Mouse (Mus musculus) embryonic facial prominence, embryonic 11.5 days (tissue): ENCODE results near the gene Elmo2. TPM values are rescaled to one million over a fixed set of nuclear protein-coding genes. Genes with fewer than 3 reads are reported as not detected.

Source experiments
- ATAC-seq: fragments of 200-750 bp; cut with Nextera tagmentation; replicated peaks from 2 replicates; pipeline ENCODE4 v1.8.0; 2017; ENCODE audit warnings: low read depth; ENCODE audit not compliant: insufficient number of reproducible peaks, low FRiP score, low TSS enrichment
- DNase-seq: peaks from one replicate; pipeline ENCODE4 v3.0.0-alpha.2; 2015; ENCODE audit warnings: low spot score
- H3K27ac ChIP-seq: fragments of 300-500 bp; sonication (generic); replicated peaks from 2 replicates; pipeline ENCODE4 v1.5.1; 2014; ENCODE audit warnings: mild to moderate bottlenecking, low read depth, low read length, control low read depth
- H3K27me3 ChIP-seq: fragments of 300-500 bp; sonication (generic); 2 replicates; pipeline ENCODE4 v1.6.1; 2014; ENCODE audit warnings: mild to moderate bottlenecking, low read length, moderate library complexity, mixed read lengths; ENCODE audit not compliant: control insufficient read depth, insufficient read depth
- H3K36me3 ChIP-seq: fragments of 300-500 bp; sonication (generic); replicated peaks from 2 replicates; pipeline ENCODE4 v1.6.1; 2014; ENCODE audit warnings: low read depth, mild to moderate bottlenecking, low read length, moderate library complexity, mixed read lengths; ENCODE audit not compliant: control insufficient read depth, insufficient read depth
- H3K4me1 ChIP-seq: fragments of 300-500 bp; sonication (generic); 2 replicates; pipeline ENCODE4 v1.6.1; 2014; ENCODE audit warnings: low read length, mixed read lengths; ENCODE audit not compliant: control insufficient read depth, insufficient read depth
- H3K4me2 ChIP-seq: fragments of 300-500 bp; sonication (generic); 2 replicates; pipeline ENCODE4 v1.6.1; 2014; ENCODE audit warnings: low read depth, mild to moderate bottlenecking, control low read depth, low read length, moderate library complexity
- H3K4me3 ChIP-seq: fragments of 300-500 bp; sonication (generic); 2 replicates; pipeline ENCODE4 v1.5.1; 2014; ENCODE audit warnings: low read depth, low read length, control low read depth
- H3K9ac ChIP-seq: fragments of 300-500 bp; sonication (generic); replicated peaks from 2 replicates; pipeline ENCODE4 v1.6.1; 2014; ENCODE audit warnings: mild to moderate bottlenecking, control low read depth, low read length
- H3K9me3 ChIP-seq: fragments of 300-500 bp; sonication (generic); replicated peaks from 2 replicates; pipeline ENCODE4 v1.6.1; 2016; ENCODE audit warnings: mild to moderate bottlenecking, low read length, inconsistent platforms, mixed read lengths; ENCODE audit not compliant: control insufficient read depth
- WGBS: fragments of 180-500 bp; shearing (Covaris S2); extraction: QIAGEN DNeasy Blood & Tissue Kit; methylation state at CpG from one replicate; pipeline ENCODE4 v1.1.7; 2014; 5-methylcytosine and 5-hydroxymethylcytosine counted together
- polyA plus RNA-seq: library from polyadenylated mRNA; unstranded; fragments of >200 nt; fragmentation: Nextera tagmentation; extraction: Ambion mirVana; gene quantifications from 2 replicates; pipeline ENCODE4 v1.2.1, GENCODE M21; 2014

Elmo2 gene
- polyA plus RNA-seq, 1 experiment from 2014 or later, result 85.9 TPM

DNA sequence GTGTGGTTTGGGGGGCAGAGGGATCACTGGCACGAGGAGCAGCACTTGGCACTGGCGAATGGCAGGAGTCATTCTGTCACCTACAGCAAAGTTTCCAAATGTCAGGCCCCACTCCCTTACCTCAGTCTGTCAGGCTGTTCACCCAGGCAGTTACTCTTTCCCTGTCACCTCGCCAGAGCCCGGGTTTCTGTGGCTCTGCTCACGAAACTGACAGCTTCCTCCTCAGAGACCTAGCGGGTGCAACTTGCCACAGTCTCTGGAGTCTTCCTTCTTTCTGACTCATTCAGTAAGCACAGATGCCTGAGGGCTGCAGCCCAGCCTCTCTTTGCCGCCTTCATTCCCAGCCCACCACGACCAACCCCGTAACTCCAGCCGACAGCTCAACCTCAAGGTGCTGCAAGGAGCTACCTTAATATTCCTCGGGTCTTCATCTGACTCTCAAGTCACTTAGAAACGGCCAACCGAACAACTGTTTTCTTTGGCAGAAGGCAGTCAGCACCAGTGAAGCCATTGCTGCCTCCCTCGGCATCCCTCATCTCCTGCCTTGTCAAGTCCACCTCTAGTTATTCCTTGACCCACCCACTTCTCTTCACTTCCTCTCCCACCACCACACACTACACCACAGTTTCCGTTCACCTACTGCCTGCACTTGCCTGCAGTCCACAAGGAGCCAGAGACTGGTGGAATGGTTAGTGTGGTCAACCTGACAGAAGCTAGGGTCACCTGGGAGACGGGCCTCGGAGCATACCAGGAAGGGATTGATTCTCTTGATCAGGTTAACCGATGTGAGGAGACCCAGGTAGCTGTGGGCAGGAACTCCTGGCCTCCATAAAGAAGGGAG, 39.7 kb downstream of the Elmo2 start:
- Histone ChIP-seq H3K9me3 (no peaks in the 10 kb centered on the region), H3K4me3 (peak overlapping the region; percentile 48), H3K4me1 (peaks cover 3% of the 10 kb centered on the region), H3K4me2 (peak overlapping the region; percentile 91), H3K27me3 (no peaks in the 10 kb centered on the region), H3K27ac (no peak overlapping the region), H3K9ac (peak overlapping the region; percentile 47), H3K36me3 (peaks cover 3% of the 10 kb centered on the region; the same call in 1 of the 2 replicates)
- 68% methylated on average over 18 of the region's 18 CpGs for WGBS
- DNase-seq, result no peak
- no peak for ATAC-seq

DNA sequence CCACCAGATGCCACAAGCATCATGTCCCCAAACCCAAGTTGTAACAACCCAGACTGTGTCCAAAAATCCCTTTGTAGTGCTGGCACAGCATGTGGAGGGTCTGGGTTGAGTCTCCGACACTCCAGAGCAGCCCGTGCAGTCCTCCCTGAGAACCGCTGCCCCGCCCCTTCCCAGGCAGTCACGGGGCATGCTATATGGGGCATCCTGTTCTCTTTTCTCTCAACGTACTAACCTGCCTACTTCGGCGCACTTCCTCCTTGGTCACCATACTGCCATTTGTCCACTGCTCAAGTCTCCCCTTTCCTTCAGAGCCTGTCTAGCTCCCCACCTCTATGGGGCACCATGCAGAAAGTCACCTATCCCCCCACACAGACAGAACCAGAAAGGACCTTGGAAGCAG, 40.7 kb downstream of the Elmo2 start:
- DNase-seq (no peak), ATAC-seq (no peak)
- no peak overlapping the region for H3K9ac ChIP-seq
- no peak overlapping the region for H3K4me2 ChIP-seq
- H3K27me3 ChIP-seq, result no peaks in the 10 kb centered on the region
- WGBS, result 84% methylated on average over 8 of the region's 8 CpGs
- no peak overlapping the region for H3K4me3 ChIP-seq
- peaks cover 3% of the 10 kb centered on the region; the same call in 1 of the 2 replicates for H3K36me3 ChIP-seq
- peaks cover 3% of the 10 kb centered on the region for H3K4me1 ChIP-seq
- H3K9me3 ChIP-seq, result no peaks in the 10 kb centered on the region
- H3K27ac ChIP-seq, result no peak overlapping the region

DNA sequence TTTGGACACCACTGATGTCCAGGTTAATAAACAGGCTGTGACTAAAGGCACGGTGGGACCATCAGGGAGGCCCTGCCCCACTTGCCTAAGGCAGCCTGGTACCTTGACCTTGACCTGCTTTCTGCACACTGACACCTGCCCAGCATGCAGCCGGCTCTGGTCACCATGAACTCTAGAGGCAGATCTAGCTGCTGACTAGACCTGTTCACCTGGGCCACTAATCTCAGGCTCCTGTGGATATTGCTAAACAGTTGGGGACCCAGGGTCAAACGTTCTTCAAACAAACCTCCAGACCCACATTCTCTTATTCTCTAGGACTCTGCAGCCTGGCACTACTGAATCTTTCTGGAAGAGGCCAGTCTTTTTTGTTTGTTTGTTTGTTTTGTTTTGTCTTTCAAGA, 41.2 kb downstream of the Elmo2 start:
- no peak overlapping the region for H3K9ac ChIP-seq
- no peaks in the 10 kb centered on the region for H3K9me3 ChIP-seq
- no peak overlapping the region for H3K4me3 ChIP-seq
- DNase-seq (no peak), ATAC-seq (no peak)
- H3K4me2 ChIP-seq, result no peak overlapping the region
- peaks cover 3% of the 10 kb centered on the region for H3K4me1 ChIP-seq
- no peak overlapping the region for H3K27ac ChIP-seq
- WGBS, result 81% methylated on average over 3 of the region's 3 CpGs
- H3K36me3 ChIP-seq, result no peaks in the 10 kb centered on the region; the same call in 1 of the 2 replicates
- no peaks in the 10 kb centered on the region for H3K27me3 ChIP-seq

DNA sequence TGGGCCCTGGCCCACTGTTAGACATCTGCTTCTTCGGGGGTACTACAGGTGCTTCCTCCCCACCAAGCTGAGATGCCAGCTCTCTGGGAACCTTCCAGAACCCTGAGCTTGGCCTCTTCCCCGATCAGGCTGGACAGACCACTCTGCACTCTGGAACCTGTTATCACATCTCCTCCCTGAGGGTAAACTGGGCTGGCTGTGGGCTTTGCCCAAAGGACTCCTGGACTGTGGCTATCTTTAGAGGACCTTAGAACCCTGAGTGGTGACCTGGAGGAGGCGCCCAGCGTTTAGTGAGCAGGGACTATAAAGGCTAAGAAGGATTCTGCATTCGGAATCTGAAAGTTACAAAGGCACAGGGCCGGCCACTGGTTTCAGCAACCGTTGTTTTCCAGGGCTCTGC, 41.9 kb downstream of the Elmo2 start:
- WGBS, result 94% methylated on average over 7 of the region's 7 CpGs
- no peaks in the 10 kb centered on the region for H3K27me3 ChIP-seq
- H3K36me3 ChIP-seq, result no peaks in the 10 kb centered on the region
- no peak overlapping the region for H3K27ac ChIP-seq
- H3K9me3 ChIP-seq, result no peaks in the 10 kb centered on the region
- peaks cover 3% of the 10 kb centered on the region for H3K4me1 ChIP-seq
- no peak for DNase-seq
- no peak for ATAC-seq
- no peak overlapping the region for H3K4me3 ChIP-seq
- H3K4me2 ChIP-seq, result no peak overlapping the region
- H3K9ac ChIP-seq, result no peak overlapping the region

DNA sequence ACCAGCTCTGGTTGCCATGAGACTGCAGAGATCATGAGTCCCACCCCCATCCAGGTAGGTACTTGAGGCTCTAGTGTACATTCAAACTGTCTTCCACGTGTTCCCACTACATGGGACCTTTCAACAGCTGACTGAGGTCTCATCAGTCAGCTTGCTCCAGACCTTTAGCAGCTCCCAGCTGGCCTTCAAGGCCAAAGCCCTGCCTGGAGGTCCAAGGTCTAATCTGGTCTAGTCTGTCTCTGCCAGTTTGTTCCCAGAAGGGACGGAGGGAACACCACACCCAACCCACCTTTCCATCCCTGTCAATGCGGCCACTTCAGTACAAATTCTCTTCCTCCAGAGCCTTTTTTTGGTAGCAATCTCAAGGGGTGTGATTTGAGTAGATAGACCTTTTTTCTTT, 42.6 kb downstream of the Elmo2 start:
- H3K4me2 ChIP-seq, result no peak overlapping the region
- H3K27me3 ChIP-seq, result no peaks in the 10 kb centered on the region
- peaks cover 3% of the 10 kb centered on the region for H3K4me1 ChIP-seq
- ATAC-seq (no peak), DNase-seq (no peak)
- no peaks in the 10 kb centered on the region for H3K9me3 ChIP-seq
- no peak overlapping the region for H3K4me3 ChIP-seq
- 86% methylated on average over 3 of the region's 3 CpGs for WGBS
- no peak overlapping the region for H3K9ac ChIP-seq
- no peak overlapping the region for H3K27ac ChIP-seq
- H3K36me3 ChIP-seq, result no peaks in the 10 kb centered on the region

DNA sequence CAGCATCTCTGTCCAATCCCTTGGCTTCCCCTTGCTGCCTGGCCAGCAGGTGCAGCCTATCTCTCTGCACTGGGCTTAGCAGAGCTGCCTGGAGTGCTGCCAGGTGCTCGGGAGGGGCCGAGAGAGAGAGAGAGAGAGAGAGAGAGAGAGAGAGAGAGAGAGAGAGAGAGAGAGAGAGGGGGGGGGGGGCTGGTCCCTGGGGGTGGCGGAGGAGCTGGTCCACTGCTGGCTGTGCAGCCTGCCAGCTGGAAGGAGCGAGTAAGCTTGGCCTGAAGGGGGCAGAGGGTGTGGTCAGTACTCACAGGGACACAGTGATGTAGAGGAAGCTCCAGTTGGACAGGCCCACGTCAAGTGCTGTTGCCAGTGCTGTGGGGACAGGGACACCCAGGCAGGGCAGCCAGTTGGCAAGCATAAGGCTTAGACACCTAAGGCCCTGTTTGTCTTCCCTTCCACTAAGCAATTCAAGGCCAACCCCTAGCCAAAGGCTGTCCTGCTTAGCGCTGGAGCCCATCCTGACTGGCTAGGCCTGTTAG, 44.4 kb downstream of the Elmo2 start:
- Histone ChIP-seq H3K9ac (no peak overlapping the region), H3K4me1 (no peaks in the 10 kb centered on the region), H3K4me2 (no peak overlapping the region), H3K27ac (no peak overlapping the region), H3K9me3 (no peaks in the 10 kb centered on the region), H3K27me3 (no peaks in the 10 kb centered on the region), H3K4me3 (no peak overlapping the region), H3K36me3 (no peaks in the 10 kb centered on the region; the same call in 1 of the 2 replicates)
- WGBS, result 59% methylated on average over 4 of the region's 6 CpGs
- DNase-seq (no peak), ATAC-seq (no peak)

DNA sequence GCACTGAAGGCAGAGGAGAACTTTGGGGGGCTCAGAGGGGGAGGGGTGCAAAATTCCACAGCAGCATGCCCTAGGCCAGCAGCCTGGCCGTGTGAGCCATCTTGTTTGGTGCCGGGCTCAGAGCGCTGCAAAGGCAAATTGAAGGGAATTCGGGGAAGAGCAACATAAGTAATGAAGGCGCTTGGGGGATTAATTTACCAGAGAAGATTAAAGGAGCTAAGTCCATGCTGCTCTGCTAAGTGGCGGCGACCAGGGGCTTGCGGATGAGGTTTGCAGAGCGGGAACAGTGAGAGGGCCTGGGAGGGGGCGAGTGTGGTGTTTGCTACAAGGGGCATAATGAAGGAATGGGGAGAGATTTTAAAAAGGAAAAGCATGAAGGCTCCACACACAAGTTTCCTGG, 46.9 kb downstream of the Elmo2 start:
- no peak overlapping the region for H3K27ac ChIP-seq
- ATAC-seq, result no peak
- 36% methylated on average over 10 of the region's 10 CpGs for WGBS

DNA sequence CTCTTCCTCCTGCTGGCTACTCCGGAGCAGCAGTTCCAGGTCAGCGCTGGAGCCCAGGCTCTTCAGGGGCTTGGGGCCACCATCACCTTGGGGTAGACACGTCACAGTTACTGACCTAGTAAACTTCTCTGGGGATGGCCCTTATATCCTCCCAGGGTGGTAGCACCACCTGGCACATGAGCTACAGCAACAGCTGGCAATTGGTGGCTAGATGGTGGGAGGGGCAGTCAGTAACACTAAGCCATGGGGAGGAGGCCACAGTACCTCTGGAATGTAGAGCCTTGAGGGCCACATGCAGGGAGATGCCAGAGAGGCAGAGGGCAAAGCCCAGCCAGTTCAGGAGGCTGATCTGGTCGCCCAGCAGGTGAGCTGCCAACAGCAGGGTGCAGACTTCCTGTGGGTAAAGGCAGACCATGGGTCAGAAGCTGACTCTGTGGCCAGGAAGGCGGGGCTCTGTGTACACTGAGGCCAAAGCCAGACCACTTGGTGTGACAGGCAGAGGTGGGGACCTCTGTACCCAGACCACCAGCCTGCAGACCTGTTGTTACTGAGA, 49.0 kb downstream of the Elmo2 start:
- H3K27ac ChIP-seq, result no peak overlapping the region
- H3K4me2 ChIP-seq, result no peak overlapping the region
- no peak for ATAC-seq
- H3K9me3 ChIP-seq, result no peaks in the 10 kb centered on the region
- 79% methylated on average over 5 of the region's 5 CpGs for WGBS
- H3K4me3 ChIP-seq, result no peak overlapping the region
- H3K9ac ChIP-seq, result no peak overlapping the region
- H3K27me3 ChIP-seq, result no peaks in the 10 kb centered on the region
- H3K36me3 ChIP-seq, result no peaks in the 10 kb centered on the region; the same call in 1 of the 2 replicates
- 0 out of 2 replicates have a peak, but pooled peaks cover 2% of the 10 kb centered on the region for H3K4me1 ChIP-seq
- DNase-seq, result no peak

More for the DNA sequence above, 46.9 kb downstream of the Elmo2 start:
- Histone ChIP-seq H3K4me2 (no peak overlapping the region), H3K9me3 (no peaks in the 10 kb centered on the region), H3K36me3 (no peaks in the 10 kb centered on the region; the same call in 1 of the 2 replicates), H3K9ac (no peak overlapping the region), H3K27me3 (no peaks in the 10 kb centered on the region), H3K4me1 (0 out of 2 replicates have a peak, but pooled peaks cover 2% of the 10 kb centered on the region), H3K4me3 (no peak overlapping the region)
- no peak for DNase-seq
